Mouse (Mus musculus) MEL (cell line): ENCODE data around the gene Filip1l.

Source experiments
- GATA1 ChIP-seq: IDR thresholded peaks from 2 replicates; pipeline ENCODE4 v1.6.1; 2011; ENCODE audit warnings: low read depth, low read length, improper control_type of control experiment
- MAFK ChIP-seq: IDR thresholded peaks from 2 replicates; pipeline ENCODE4 v1.6.1; 2011; ENCODE audit warnings: low read depth, mild to moderate bottlenecking, low read length, improper control_type of control experiment, borderline replicate concordance
- USF1 ChIP-seq: IDR thresholded peaks from 2 replicates; pipeline ENCODE4 v1.6.1; 2014; ENCODE audit warnings: low read depth, mild to moderate bottlenecking, inconsistent platforms, low read length, improper control_type of control experiment, moderate library complexity

GRCm38 (mm10) chr16:57417955-57418354 lies 65.1 kb downstream of the Filip1l start:
- TF ChIP-seq MAFK (no peak), GATA1 (no peak), USF1 (no peak)
